Mouse (Mus musculus): ENCODE data around the gene Nipa1. TPM values are rescaled to one million over a fixed set of nuclear protein-coding genes. Genes with fewer than 3 reads are reported as not detected.
"Not testable (repeated sequence)": the region's sequence is repeated elsewhere in the genome, so short reads cannot be mapped to it uniquely, and the experiment has no call there.

Nipa1 gene
- polyA plus RNA-seq, 1 experiment from 2014 or later = 15.6 TPM

DNA sequence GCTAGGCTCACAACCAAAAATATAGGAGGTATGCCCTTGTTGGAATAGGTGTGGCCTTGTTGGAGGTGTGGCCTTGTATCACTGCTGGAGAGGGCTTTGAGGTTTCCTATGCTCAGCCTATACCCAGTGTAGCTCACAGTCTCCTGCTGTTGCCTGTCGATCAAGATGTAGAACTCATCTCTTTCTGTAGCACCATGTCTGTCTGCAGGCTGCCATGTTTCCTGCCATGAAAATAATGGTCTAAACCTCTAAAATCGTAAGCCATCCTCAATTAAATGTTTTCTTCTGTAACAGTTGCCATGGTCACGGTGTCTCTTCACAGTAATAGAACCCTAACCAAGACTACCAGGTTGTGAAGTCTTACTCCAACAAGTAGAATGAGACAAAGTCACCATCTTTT is 3.8 kb upstream of the Nipa1 start:
- no peaks in the 10 kb centered on the region for H3K9me3 ChIP-seq (replicated peaks)
- H3K9ac ChIP-seq = no peak overlapping the region
- no peak overlapping the region for H3K4me3 ChIP-seq (replicated peaks)
- H3K27me3 ChIP-seq = 0 out of 2 replicates have a peak, but pooled peaks cover 3% of the 10 kb centered on the region
- peaks cover 34% of the 10 kb centered on the region for H3K4me1 ChIP-seq (replicated peaks)
- ATAC-seq (ENCODE audit: low read depth) (no peak), DNase-seq (no peak)
- H3K27ac ChIP-seq = no peak overlapping the region
- no peak overlapping the region for H3K4me2 ChIP-seq
- no peaks in the 10 kb centered on the region for H3K36me3 ChIP-seq
- WGBS (ENCODE audit: insufficient replicate concordance) = 74% methylated on average over 3 of the region's 3 CpGs

DNA sequence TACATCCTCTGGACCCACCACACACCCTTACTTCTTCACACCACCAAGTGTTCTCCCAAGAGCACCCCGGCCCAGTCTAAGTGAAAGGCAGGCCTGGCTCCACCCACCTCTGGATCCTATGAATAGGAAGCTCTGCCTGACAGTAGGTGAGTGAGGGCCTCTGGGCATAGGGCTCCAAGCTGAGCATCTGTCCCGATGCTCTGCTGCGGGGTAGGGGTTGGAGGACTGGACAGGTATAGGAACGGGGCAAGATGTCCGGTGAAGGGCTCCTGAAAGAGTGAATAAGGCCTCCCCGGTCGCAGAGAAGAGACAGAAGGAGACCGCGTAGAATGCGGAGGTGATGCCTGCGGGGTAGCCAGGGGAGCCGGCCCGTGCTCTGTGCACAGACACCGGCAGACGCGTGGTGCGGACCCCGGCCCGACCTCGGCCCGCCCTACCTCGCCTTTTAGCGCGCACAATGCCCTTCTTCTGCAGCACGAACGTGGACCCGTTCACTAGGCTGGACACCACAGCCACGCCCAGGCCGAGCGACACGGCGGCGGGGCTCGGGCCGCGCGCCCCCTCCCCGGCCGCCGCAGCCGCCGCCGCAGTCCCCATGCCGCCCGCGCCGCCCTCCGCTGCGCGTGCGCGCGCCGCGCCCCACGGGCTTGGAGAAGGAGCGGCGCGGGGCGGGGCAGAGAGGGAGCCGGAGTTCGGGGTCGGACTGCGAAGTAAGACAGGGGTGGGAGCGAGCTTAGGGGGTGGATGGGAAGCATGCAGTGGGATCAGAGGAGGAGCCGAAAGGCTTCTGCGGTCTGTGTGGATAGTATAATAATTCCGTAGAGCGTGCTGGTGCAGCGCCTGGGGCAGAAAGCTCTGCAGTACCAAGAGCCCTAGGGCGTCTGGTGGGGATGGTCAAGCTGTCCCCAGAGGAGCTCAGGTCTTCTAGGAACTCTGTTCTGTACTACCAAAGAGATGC is 503 bp downstream of the Nipa1 start:
- peak overlapping the region; percentile 98 for H3K9ac ChIP-seq
- peak overlapping the region; percentile 98 for H3K27ac ChIP-seq
- H3K4me3 ChIP-seq (replicated peaks) = peak overlapping the region; percentile 86
- no peaks in the 10 kb centered on the region for H3K9me3 ChIP-seq (replicated peaks)
- no peaks in the 10 kb centered on the region for H3K36me3 ChIP-seq
- peak overlapping the region; percentile 90 for H3K4me2 ChIP-seq
- peaks cover 69% of the 10 kb centered on the region for H3K4me1 ChIP-seq (replicated peaks)
- under 1% methylated on average over 71 of the region's 71 CpGs for WGBS (ENCODE audit: insufficient replicate concordance)
- DNase-seq (peak; percentile 70), ATAC-seq (ENCODE audit: low read depth) (peak; percentile 76)
- no peaks in the 10 kb centered on the region for H3K27me3 ChIP-seq

DNA sequence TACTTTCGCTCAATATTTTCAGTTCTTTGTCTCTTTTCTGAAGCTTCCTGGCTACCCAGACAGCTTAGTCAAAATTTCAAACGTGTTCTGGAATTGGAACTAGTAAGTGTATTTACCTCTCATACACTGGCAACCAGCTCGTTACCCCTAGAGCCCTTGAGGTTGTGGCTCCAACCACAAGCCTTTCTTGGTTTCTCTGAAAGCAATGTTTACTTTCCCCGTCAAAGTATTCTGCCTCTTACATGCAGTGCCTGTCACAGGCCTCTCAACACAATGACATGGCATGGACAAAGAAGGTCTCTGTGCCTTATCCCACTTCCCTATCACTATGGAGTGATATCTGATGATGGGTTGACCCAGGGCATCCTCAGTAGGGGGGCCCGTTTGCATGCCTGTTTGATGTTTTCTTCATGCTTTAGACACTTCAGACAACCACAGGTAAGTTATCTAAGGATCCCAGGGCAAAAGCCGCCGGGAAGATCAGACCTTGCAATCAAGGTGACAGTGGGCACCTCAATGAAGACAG is 1.2 kb downstream of the Nipa1 start:
- Histone ChIP-seq H3K9me3 (replicated peaks) (no peaks in the 10 kb centered on the region), H3K4me1 (replicated peaks) (peaks cover 67% of the 10 kb centered on the region), H3K4me2 (peak overlapping the region; percentile 90), H3K9ac (peak overlapping the region; percentile 98), H3K4me3 (replicated peaks) (peak overlapping the region; percentile 86), H3K36me3 (no peaks in the 10 kb centered on the region), H3K27ac (peak overlapping the region; percentile 98), H3K27me3 (no peaks in the 10 kb centered on the region)
- DNase-seq (no peak), ATAC-seq (ENCODE audit: low read depth) (peak; percentile 14)
- 23% methylated on average over 7 of the region's 7 CpGs for WGBS (ENCODE audit: insufficient replicate concordance)

DNA sequence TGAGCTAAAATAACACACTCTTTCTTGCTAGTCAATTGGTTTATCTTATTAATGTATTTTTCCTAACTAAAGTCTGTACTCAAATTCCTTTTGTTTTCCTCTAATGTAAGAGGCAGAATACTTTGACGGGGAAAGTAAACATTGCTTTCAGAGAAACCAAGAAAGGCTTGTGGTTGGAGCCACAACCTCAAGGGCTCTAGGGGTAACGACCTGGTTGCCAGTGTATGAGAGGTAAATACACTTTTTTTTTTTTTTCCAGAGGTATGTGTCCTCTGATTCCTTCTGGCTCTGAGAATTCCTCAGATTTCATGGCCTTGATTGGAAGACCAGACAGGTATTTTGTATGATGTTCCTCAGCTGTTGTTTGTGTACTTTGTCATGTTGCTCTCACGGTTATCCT is 2.0 kb downstream of the Nipa1 start:
- Histone ChIP-seq H3K9me3 (replicated peaks) (no peaks in the 10 kb centered on the region), H3K27ac (peak overlapping the region; percentile 98), H3K4me2 (peak overlapping the region; percentile 90), H3K4me1 (replicated peaks) (peaks cover 67% of the 10 kb centered on the region), H3K4me3 (replicated peaks) (peak overlapping the region; percentile 86), H3K27me3 (no peaks in the 10 kb centered on the region), H3K36me3 (no peaks in the 10 kb centered on the region), H3K9ac (peak overlapping the region; percentile 98)
- DNase-seq (no peak), ATAC-seq (ENCODE audit: low read depth) (no peak)
- 55% methylated on average over 3 of the region's 3 CpGs for WGBS (ENCODE audit: insufficient replicate concordance)

DNA sequence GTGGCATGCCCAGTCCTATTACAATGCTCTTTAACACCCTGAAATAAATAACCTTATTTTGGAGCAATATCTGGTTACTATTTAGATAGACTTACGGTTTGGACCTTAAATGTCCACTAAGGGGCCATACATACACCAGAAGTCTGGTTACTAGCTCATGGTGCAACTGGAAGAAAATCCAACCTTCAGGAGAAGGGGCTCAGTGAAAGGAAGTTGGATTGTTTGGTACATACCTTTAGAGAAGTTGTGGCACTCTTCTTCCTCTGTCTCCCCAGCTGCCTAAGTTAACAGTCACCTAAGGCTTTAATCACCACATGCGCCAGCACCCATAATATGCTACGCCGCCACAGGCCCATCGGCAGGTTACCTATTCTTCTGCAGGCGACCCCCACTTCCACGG is 3.9 kb downstream of the Nipa1 start:
- Histone ChIP-seq H3K27ac (peak overlapping the region; percentile 97), H3K9ac (peak overlapping the region; percentile 66), H3K27me3 (no peaks in the 10 kb centered on the region), H3K4me2 (peak overlapping the region; percentile 60), H3K4me3 (replicated peaks) (peak overlapping the region; percentile 21), H3K9me3 (replicated peaks) (no peaks in the 10 kb centered on the region), H3K4me1 (replicated peaks) (peaks cover 74% of the 10 kb centered on the region), H3K36me3 (no peaks in the 10 kb centered on the region)
- WGBS (ENCODE audit: insufficient replicate concordance) = 64% methylated on average over 7 of the region's 7 CpGs
- ATAC-seq (ENCODE audit: low read depth) (no peak), DNase-seq (no peak)

DNA sequence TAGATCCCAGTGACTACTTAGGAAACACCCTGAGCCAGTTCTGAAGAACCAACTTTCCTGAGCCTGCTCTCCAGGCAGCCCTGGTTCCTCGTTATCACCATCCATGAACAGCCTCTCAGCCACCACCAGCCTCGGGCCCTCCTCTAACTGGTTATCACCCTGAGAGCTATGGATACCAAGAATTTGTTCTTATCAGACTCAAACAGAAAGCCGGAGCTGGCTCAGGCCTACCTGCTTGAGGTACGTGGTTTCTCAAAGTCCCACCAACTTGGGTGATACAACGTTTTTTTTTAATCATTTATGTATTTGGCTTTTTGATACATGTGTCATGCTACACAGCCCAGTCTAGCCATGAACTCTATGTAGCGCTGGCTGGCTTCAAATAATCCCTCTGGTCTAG is 4.6 kb downstream of the Nipa1 start:
- peak overlapping the region; percentile 60 for H3K4me2 ChIP-seq
- ATAC-seq (ENCODE audit: low read depth) (peak; percentile 91), DNase-seq (peak; percentile 85)
- peak overlapping the region; percentile 67 for H3K9ac ChIP-seq
- no peaks in the 10 kb centered on the region for H3K9me3 ChIP-seq (replicated peaks)
- H3K27ac ChIP-seq = peak overlapping the region; percentile 97
- H3K27me3 ChIP-seq = no peaks in the 10 kb centered on the region
- no peaks in the 10 kb centered on the region for H3K36me3 ChIP-seq
- peak overlapping the region; percentile 22 for H3K4me3 ChIP-seq (replicated peaks)
- H3K4me1 ChIP-seq (replicated peaks) = peaks cover 74% of the 10 kb centered on the region
- 14% methylated on average over 6 of the region's 6 CpGs for WGBS (ENCODE audit: insufficient replicate concordance)

DNA sequence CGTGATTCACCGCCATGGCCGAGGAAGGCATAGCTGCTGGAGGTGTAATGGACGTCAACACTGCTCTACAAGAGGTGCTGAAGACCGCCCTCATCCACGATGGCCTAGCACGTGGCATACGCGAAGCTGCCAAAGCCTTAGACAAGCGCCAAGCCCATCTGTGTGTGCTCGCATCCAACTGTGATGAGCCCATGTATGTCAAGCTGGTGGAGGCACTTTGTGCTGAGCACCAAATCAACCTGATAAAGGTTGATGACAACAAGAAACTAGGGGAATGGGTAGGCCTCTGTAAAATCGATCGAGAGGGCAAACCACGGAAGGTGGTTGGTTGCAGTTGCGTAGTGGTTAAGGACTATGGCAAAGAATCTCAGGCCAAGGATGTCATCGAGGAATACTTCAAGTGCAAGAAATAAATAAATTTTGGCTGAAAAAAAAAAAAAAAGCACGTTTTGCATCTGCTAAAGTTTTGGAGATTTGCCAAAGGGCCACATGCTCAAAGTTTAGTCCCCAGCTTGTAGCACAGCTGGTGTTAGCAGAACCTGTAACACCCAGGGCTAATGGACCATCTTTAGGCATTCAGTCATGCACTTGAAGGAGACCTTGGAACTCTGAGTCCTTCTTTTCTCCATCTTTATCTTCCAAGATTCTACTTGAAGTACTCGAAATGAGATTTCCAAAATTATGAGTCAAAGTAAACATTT is 5.6 kb downstream of the Nipa1 start:
- not testable (repeated sequence) for H3K36me3 ChIP-seq; H3K27me3 ChIP-seq; ATAC-seq (ENCODE audit: low read depth); DNase-seq; H3K9me3 ChIP-seq (replicated peaks)
- WGBS (ENCODE audit: insufficient replicate concordance) = 74% methylated on average over 9 of the region's 18 CpGs
- Histone ChIP-seq H3K27ac (peak overlapping the region; percentile 97), H3K4me3 (replicated peaks) (0 out of 2 replicates have a peak overlapping the region, but pooled peaks have one; percentile 22), H3K4me1 (replicated peaks) (peaks cover 74% of the 10 kb centered on the region), H3K4me2 (peak overlapping the region; percentile 60), H3K9ac (peak overlapping the region; percentile 67)

DNA sequence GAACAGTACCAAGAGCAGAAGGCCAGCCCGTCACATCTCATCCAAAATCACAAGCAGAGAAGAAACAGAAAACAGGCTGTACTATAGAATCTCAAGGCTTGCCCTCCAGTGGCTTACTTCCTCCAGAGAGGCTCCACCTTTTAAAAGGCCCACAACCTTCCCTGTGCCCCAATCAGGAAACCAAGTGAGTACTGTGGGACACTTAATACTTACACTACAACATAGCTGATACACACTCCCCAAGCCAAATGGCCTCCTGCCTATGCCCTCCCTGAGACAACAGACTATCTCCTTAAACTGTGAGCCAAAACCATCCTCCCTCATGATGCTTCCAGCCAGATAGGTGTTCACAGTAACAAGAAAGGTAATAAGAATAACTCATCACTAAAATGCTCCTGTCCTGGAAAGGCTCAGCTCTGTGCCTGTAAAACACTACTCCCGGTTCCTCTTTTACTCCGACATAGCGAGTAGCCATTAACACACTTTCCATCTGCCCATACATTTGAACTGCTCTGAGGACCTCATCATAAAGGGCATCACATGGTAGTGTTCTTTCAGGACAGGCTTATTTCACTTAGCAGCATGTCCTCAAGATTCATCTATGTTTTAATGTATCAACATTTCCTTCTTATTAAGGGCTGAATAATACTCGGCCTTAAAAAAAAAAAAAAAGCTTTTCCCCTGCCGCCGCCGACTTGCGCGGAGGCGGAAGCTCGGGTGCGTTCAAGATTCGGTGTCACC is 6.3 kb downstream of the Nipa1 start:
- H3K27ac ChIP-seq = peak overlapping the region; percentile 81
- no peaks in the 10 kb centered on the region for H3K27me3 ChIP-seq
- H3K4me2 ChIP-seq = peak overlapping the region; percentile 23; the same call in 1 of the 2 replicates

DNA sequence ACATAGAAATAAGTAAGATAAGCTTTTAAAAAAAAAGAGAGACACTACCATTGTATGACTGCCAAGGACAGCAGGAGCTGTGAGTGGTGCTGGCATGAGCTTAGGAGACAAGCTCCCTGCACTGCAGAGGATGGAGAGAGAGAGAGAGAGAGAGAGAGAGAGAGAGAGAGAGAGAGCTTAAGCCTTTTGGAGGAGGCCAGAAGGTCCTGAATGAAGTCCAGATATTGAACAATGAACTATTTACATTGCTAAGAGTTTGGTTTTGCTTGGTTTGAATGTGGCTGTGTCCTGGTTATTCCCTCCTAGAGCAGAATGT is 8.8 kb downstream of the Nipa1 start:
- DNase-seq = no peak
- Histone ChIP-seq H3K36me3 (peaks cover 4% of the 10 kb centered on the region; the same call in 1 of the 2 replicates), H3K9me3 (replicated peaks) (no peaks in the 10 kb centered on the region), H3K27me3 (no peaks in the 10 kb centered on the region), H3K9ac (no peak overlapping the region), H3K27ac (peak overlapping the region; percentile 45), H3K4me1 (replicated peaks) (peaks cover 54% of the 10 kb centered on the region), H3K4me3 (replicated peaks) (no peak overlapping the region), H3K4me2 (no peak overlapping the region)
- ATAC-seq (ENCODE audit: low read depth) = no peak

More for the DNA sequence above, 6.3 kb downstream of the Nipa1 start:
- H3K4me1 ChIP-seq (replicated peaks) = peaks cover 76% of the 10 kb centered on the region
- 95% methylated on average over 14 of the region's 14 CpGs for WGBS (ENCODE audit: insufficient replicate concordance)
- ATAC-seq (ENCODE audit: low read depth) (no peak), DNase-seq (peak; percentile 30)
- no peaks in the 10 kb centered on the region; the same call in 1 of the 2 replicates for H3K36me3 ChIP-seq
- H3K9ac ChIP-seq = peak overlapping the region; percentile 7
- no peaks in the 10 kb centered on the region for H3K9me3 ChIP-seq (replicated peaks)
- H3K4me3 ChIP-seq (replicated peaks) = no peak overlapping the region

DNA sequence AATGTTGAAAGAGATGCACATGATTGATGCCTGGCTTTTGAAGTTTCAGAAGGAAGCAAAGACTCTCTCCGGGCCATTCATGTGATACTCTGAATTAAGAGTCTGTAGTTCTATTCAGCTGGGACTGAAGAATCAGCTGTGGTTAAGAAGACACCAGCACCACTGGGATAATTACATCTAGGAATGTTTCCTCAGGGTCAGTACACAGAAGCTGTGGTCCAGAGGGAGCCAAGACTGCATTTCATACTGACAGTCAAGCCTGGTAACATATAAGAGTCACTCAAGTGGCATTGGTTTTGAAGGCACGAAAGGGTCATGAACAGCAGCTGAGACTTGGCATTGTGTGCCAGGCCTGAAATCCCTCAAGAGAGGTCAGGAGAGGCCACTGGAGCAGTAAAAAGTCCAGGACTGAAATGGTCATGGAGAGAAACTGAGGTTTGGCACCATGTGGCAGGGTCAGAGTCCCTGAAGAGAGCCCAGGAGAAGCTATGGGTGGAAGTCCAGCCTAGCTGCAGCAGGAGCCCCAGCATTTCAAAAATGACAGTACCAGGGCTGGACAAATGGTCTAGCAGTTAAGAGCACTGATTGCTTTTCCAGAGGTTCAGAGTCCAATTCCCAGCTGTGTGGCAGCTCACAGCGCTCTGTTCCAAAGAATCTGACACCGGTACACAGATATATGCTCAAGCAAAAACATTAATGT is 9.3 kb downstream of the Nipa1 start:
- 84% methylated on average over 4 of the region's 4 CpGs for WGBS (ENCODE audit: insufficient replicate concordance)
- H3K9ac ChIP-seq = no peak overlapping the region
- peaks cover 4% of the 10 kb centered on the region; the same call in 1 of the 2 replicates for H3K36me3 ChIP-seq
- H3K4me3 ChIP-seq (replicated peaks) = no peak overlapping the region
- no peaks in the 10 kb centered on the region for H3K27me3 ChIP-seq
- H3K27ac ChIP-seq = peak overlapping the region; percentile 45
- H3K4me1 ChIP-seq (replicated peaks) = peaks cover 49% of the 10 kb centered on the region
- no peak overlapping the region for H3K4me2 ChIP-seq
- H3K9me3 ChIP-seq (replicated peaks) = no peaks in the 10 kb centered on the region
- DNase-seq (no peak), ATAC-seq (ENCODE audit: low read depth) (no peak)

Data from liver, embryonic 13.5 days (tissue).